Mouse (Mus musculus) lung, postnatal 0 days (tissue): ENCODE measurements at regions not wholly inside any gene's neighbourhood (a gene's known extent, or its start where the extent isn't known, plus 50 kb on each side); places are given as distances from the start of the nearest gene placed in this dataset.

ENCODE experiments used
- CTCF ChIP-seq: IDR thresholded peaks from 2 replicates; pipeline ENCODE4 v1.5.1; 2016; ENCODE audit warnings: antibody characterized with exemption, mild to moderate bottlenecking
- EP300 ChIP-seq: IDR thresholded peaks from 2 replicates; pipeline ENCODE4 v1.6.1; 2016; ENCODE audit warnings: antibody characterized with exemption, mild to moderate bottlenecking, control low read depth

DNA sequence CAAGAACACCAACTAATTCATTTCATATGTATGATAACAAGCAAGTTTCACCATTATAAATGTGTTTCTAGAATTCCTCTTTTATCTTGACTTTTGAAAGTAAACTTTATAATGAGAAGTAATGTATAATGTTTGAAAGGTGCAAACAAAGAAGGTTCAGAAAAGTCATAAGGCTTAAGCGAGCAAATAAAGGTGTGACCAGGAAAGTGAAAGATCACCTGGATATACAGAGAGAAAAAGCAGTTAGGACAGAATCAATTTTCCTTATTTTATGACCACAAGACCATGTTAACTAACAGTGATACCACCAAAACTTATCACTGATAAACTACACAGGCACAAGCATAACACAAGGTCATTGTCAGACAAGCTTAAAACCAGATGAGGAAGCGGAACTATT, 97.2 kb upstream of the Steap4 start:
- no peak for TF ChIP-seq CTCF
- no peak for TF ChIP-seq EP300
